Mouse (Mus musculus): Measurements from ENCODE around the gene Cfap126.

Cfap126 gene

GRCm38 (mm10) chr1:171096110-171096964 is 17.4 kb upstream of the Cfap126 start:
- DNase-seq: peak; percentile 27

GRCm38 (mm10) chr1:171097136-171097535 is 16.6 kb upstream of the Cfap126 start:
- DNase-seq: no peak

GRCm38 (mm10) chr1:171097612-171098011 is 16.1 kb upstream of the Cfap126 start:
- peak; percentile 70 for DNase-seq

- DNase-seq: no peak
Observed at GRCm38 (mm10) chr1:171101033-171101432, 12.7 kb upstream of the Cfap126 start.

- DNase-seq: peak; percentile 91
Observed at GRCm38 (mm10) chr1:171101733-171102546, 11.8 kb upstream of the Cfap126 start.

GRCm38 (mm10) chr1:171102547-171103177 is 11.1 kb upstream of the Cfap126 start:
- DNase-seq: peak; percentile 90

- no peak for DNase-seq
Observed at GRCm38 (mm10) chr1:171103179-171103840, 10.4 kb upstream of the Cfap126 start.

GRCm38 (mm10) chr1:171105226-171105625 is 8.5 kb upstream of the Cfap126 start:
- no peak for DNase-seq

GRCm38 (mm10) chr1:171109620-171110019 is 4.1 kb upstream of the Cfap126 start:
- peak; percentile 34 for DNase-seq

- DNase-seq: no peak
Observed at GRCm38 (mm10) chr1:171110659-171111019, 3.1 kb upstream of the Cfap126 start.

- peak; percentile 94 for DNase-seq
Observed at GRCm38 (mm10) chr1:171111020-171111780, 2.5 kb upstream of the Cfap126 start.

- peak; percentile 63 for DNase-seq
Observed at GRCm38 (mm10) chr1:171111781-171112575, 1.7 kb upstream of the Cfap126 start.

GRCm38 (mm10) chr1:171112986-171113385 is 732 bp upstream of the Cfap126 start:
- DNase-seq: no peak

GRCm38 (mm10) chr1:171116280-171116679 is 2.6 kb downstream of the Cfap126 start:
- peak; percentile 45 for DNase-seq

GRCm38 (mm10) chr1:171118269-171118684 is 4.6 kb downstream of the Cfap126 start:
- DNase-seq: peak; percentile 28

- no peak for DNase-seq
Observed at GRCm38 (mm10) chr1:171118996-171119395, 5.3 kb downstream of the Cfap126 start.

GRCm38 (mm10) chr1:171119405-171119804 is 5.7 kb downstream of the Cfap126 start:
- DNase-seq: no peak

GRCm38 (mm10) chr1:171120893-171121292 is 7.2 kb downstream of the Cfap126 start:
- no peak for DNase-seq

GRCm38 (mm10) chr1:171121839-171122238 is 8.1 kb downstream of the Cfap126 start:
- DNase-seq: peak; percentile 28

- DNase-seq: peak; percentile 32
Observed at GRCm38 (mm10) chr1:171122932-171123331, 9.2 kb downstream of the Cfap126 start.

GRCm38 (mm10) chr1:171124398-171124797 is 10.7 kb downstream of the Cfap126 start:
- DNase-seq: peak; percentile 37

Measured in liver (tissue).